Mouse (Mus musculus) cerebellum, adult 2 months (tissue): Measurements from ENCODE around the gene Olfr1275.

Experiments
- CTCF ChIP-seq: fragments of 200-500 bp; IDR thresholded peaks from 2 replicates; pipeline ENCODE4 v1.5.1; 2011; ENCODE audit warnings: low read depth, mild to moderate bottlenecking, control low read depth, low read length, moderate library complexity, borderline replicate concordance; ENCODE audit not compliant: insufficient read depth
- POLR2A ChIP-seq: fragments of 200-500 bp; IDR thresholded peaks from 2 replicates; pipeline ENCODE4 v1.6.1; 2011; ENCODE audit warnings: low read length, control low read depth, borderline replicate concordance; ENCODE audit not compliant: insufficient read depth

- TF ChIP-seq POLR2A (no peak), CTCF (no peak)
These were observed 5.6 kb downstream of the Olfr1275 start, which contains the start of gene 4930430A15Rik for GRCm38 (mm10) chr2:111229502-111229901.
